Mouse (Mus musculus): ENCODE data around the gene Gm10073. TPM values are rescaled to one million over a fixed set of nuclear protein-coding genes. Genes with fewer than 3 reads are reported as not detected.

Gene Gm10073
- total and polyA plus RNA-seq, 2 experiments, result 12.4 to 64.6 TPM

DNA sequence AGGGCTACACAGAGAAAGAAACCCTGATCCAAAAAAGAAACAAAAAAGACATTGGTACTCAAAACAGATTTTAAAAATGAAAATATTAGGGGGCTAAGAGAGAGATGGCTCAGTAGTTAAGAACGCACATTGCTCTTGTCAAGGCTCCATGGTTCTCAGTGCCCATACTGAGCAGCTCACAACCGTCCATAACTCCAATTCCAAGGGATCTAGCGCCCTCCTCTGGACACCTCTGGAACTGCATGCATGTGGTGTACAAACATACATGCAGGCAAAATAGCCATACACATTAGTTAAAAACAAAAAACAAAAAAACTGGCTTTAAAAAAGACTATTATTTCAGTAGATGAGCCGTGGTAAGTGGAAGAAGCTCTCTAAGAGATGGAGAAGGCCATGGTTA is 42.7 kb downstream of the Gm10073 start:
- H3K79me2 ChIP-seq (ENCODE audit: control insufficient read depth, insufficient read depth, low read length), result no peaks in the 10 kb centered on the region
- H3K36me3 ChIP-seq (ENCODE audit: control insufficient read depth, insufficient read depth, low read length), result no peaks in the 10 kb centered on the region
- WGBS, result 74% methylated on average over 4 of the region's 4 CpGs
- H3K27me3 ChIP-seq (ENCODE audit: control insufficient read depth, insufficient read depth, low read length), result no peaks in the 10 kb centered on the region
- H3K27ac ChIP-seq (replicated peaks; ENCODE audit: insufficient read depth, low read depth, low read length), result no peak overlapping the region
- no peak overlapping the region for H3K9ac ChIP-seq (ENCODE audit: low read depth, low read length)
- TF ChIP-seq POLR2A (IDR thresholded peaks at IDR 0.05; ENCODE audit: extremely low read depth, insufficient read depth, low read length), result no peak
- peak; percentile 52; the same call in 1 of the 2 replicates for TF ChIP-seq CTCF (IDR thresholded peaks at IDR 0.05; ENCODE audit: low read depth, low read length)
- H3K4me1 ChIP-seq (ENCODE audit: control insufficient read depth, insufficient read depth, low read length), result no peaks in the 10 kb centered on the region
- no peak for DNase-seq (ENCODE audit: extremely low read depth, low read depth, low spot score)
- H3K4me3 ChIP-seq (ENCODE audit: insufficient read depth, low read depth, low read length), result no peak overlapping the region

DNA sequence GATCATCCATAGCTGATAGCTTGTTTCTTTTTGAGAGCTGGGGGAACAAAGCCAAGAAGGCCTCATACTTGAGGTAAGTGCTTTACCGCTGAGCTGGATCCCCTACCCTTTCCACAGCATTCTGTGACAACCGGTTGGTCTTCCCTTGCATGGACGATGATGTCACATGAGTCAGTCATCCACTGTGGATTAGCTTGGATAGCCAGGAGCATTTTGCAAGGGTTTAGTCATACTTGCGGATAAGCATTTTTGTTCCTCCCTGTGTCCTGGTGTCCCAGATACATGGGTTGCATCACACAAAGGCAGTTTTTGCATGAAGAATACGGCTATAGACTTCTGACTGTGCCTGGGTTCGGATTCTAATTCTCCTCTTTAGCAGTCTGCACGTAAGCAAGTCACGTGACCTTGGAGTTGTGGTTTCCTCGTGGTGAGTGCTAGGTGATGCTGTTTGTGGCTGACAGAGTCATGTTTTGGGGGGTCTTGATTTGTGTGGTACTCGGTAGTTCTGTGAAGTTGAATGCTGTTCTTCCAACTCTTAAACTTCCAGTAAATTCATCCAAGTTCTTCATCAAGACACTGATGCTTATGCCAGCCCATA is 43.3 kb downstream of the Gm10073 start:
- H3K9ac ChIP-seq (ENCODE audit: low read depth, low read length), result no peak overlapping the region
- DNase-seq (ENCODE audit: extremely low read depth, low read depth, low spot score), result no peak
- no peaks in the 10 kb centered on the region for H3K4me1 ChIP-seq (ENCODE audit: control insufficient read depth, insufficient read depth, low read length)
- H3K79me2 ChIP-seq (ENCODE audit: control insufficient read depth, insufficient read depth, low read length), result no peaks in the 10 kb centered on the region
- no peaks in the 10 kb centered on the region for H3K27me3 ChIP-seq (ENCODE audit: control insufficient read depth, insufficient read depth, low read length)
- no peak overlapping the region for H3K4me3 ChIP-seq (ENCODE audit: insufficient read depth, low read depth, low read length)
- WGBS, result 92% methylated on average over 10 of the region's 10 CpGs
- TF ChIP-seq CTCF (IDR thresholded peaks at IDR 0.05; ENCODE audit: low read depth, low read length) (no peak), POLR2A (IDR thresholded peaks at IDR 0.05; ENCODE audit: extremely low read depth, insufficient read depth, low read length) (no peak)
- no peaks in the 10 kb centered on the region for H3K36me3 ChIP-seq (ENCODE audit: control insufficient read depth, insufficient read depth, low read length)
- no peak overlapping the region for H3K27ac ChIP-seq (replicated peaks; ENCODE audit: insufficient read depth, low read depth, low read length)

- 88% methylated on average over 9 of the region's 9 CpGs for WGBS
- Histone ChIP-seq H3K79me2 (ENCODE audit: control insufficient read depth, insufficient read depth, low read length) (no peaks in the 10 kb centered on the region), H3K36me3 (ENCODE audit: control insufficient read depth, insufficient read depth, low read length) (no peaks in the 10 kb centered on the region), H3K4me1 (ENCODE audit: control insufficient read depth, insufficient read depth, low read length) (no peaks in the 10 kb centered on the region), H3K4me3 (ENCODE audit: insufficient read depth, low read depth, low read length) (no peak overlapping the region), H3K27ac (replicated peaks; ENCODE audit: insufficient read depth, low read depth, low read length) (no peak overlapping the region), H3K9ac (ENCODE audit: low read depth, low read length) (no peak overlapping the region), H3K27me3 (ENCODE audit: control insufficient read depth, insufficient read depth, low read length) (no peaks in the 10 kb centered on the region)
- TF ChIP-seq POLR2A (IDR thresholded peaks at IDR 0.05; ENCODE audit: extremely low read depth, insufficient read depth, low read length) (no peak), CTCF (IDR thresholded peaks at IDR 0.05; ENCODE audit: low read depth, low read length) (no peak)
- no peak for DNase-seq (ENCODE audit: extremely low read depth, low read depth, low spot score)
These were observed 44.5 kb downstream of the Gm10073 start for GRCm38 (mm10) chr8:106528596-106529249.

DNA sequence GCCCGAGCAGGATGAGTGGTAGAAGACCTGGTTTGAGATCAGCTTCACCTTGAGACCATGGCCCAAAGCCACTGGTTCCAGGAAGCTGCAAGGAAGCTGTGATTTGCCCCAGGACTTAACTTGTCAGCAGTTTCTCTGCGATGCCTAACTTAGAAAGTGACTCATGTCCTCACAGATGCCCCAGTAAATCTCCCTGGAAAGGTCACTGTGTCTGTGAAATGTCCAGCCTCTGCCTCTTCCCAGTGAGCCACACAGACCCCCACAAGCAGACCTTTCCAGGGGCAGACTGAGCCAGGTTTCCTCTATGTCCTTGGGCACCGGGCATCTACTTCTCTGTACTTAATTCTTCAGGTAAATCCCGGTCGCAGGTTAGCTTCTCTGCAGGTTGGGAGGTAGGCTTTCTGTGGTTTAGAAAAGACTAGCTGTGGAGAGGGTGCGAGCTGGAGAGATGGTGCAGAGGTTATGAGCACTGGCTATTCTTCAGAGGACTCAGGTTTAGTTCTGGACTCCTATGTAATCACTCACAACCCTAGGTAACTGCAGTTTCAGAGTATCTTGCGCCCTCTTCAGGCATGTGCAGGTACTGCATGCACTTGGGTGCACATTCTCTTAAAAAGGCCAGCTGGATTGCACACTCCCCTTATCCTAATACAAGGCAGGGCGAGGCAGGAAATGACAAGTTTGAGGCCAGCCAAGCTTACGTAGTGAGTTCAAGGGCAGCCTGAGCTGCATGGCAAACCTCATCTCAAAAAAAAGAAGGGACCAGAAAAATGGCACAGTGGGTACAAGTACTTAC is 45.8 kb downstream of the Gm10073 start:
- Histone ChIP-seq H3K4me1 (ENCODE audit: control insufficient read depth, insufficient read depth, low read length) (no peaks in the 10 kb centered on the region), H3K36me3 (ENCODE audit: control insufficient read depth, insufficient read depth, low read length) (no peaks in the 10 kb centered on the region), H3K27ac (replicated peaks; ENCODE audit: insufficient read depth, low read depth, low read length) (no peak overlapping the region), H3K4me3 (ENCODE audit: insufficient read depth, low read depth, low read length) (no peak overlapping the region), H3K27me3 (ENCODE audit: control insufficient read depth, insufficient read depth, low read length) (no peaks in the 10 kb centered on the region), H3K9ac (ENCODE audit: low read depth, low read length) (no peak overlapping the region), H3K79me2 (ENCODE audit: control insufficient read depth, insufficient read depth, low read length) (no peaks in the 10 kb centered on the region)
- TF ChIP-seq CTCF (IDR thresholded peaks at IDR 0.05; ENCODE audit: low read depth, low read length), result peak; percentile 39; the same call in 1 of the 2 replicates
- TF ChIP-seq POLR2A (IDR thresholded peaks at IDR 0.05; ENCODE audit: extremely low read depth, insufficient read depth, low read length), result no peak
- DNase-seq (ENCODE audit: extremely low read depth, low read depth, low spot score), result no peak
- 87% methylated on average over 9 of the region's 9 CpGs for WGBS

DNA sequence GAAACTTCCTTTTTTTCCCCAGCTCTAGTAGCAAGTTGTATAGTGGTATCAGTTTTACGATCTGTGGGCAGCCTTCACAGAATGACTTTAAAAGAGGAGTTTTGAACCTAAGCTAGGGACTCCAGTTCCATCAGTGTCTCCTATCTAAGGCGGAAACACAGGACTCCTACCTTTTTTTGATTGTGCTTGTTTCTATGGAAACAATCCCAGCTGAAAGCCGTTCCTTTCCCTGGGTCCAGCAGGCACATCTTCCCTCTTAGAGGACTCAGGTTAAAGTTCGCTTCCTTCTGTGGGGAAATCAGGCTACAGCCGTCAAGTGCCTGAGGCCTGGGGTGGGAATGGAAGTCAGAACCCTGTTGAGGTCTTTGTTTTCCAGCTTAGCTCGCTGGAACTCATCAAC is 46.5 kb downstream of the Gm10073 start:
- WGBS, result 79% methylated on average over 6 of the region's 6 CpGs

More for the DNA sequence above, 46.5 kb downstream of the Gm10073 start:
- Histone ChIP-seq H3K27me3 (ENCODE audit: control insufficient read depth, insufficient read depth, low read length) (no peaks in the 10 kb centered on the region), H3K27ac (replicated peaks; ENCODE audit: insufficient read depth, low read depth, low read length) (no peak overlapping the region), H3K4me1 (ENCODE audit: control insufficient read depth, insufficient read depth, low read length) (no peaks in the 10 kb centered on the region), H3K36me3 (ENCODE audit: control insufficient read depth, insufficient read depth, low read length) (no peaks in the 10 kb centered on the region), H3K9ac (ENCODE audit: low read depth, low read length) (no peak overlapping the region), H3K4me3 (ENCODE audit: insufficient read depth, low read depth, low read length) (no peak overlapping the region), H3K79me2 (ENCODE audit: control insufficient read depth, insufficient read depth, low read length) (no peaks in the 10 kb centered on the region)
- TF ChIP-seq CTCF (IDR thresholded peaks at IDR 0.05; ENCODE audit: low read depth, low read length), result no peak
- TF ChIP-seq POLR2A (IDR thresholded peaks at IDR 0.05; ENCODE audit: extremely low read depth, insufficient read depth, low read length), result no peak
- no peak for DNase-seq (ENCODE audit: extremely low read depth, low read depth, low spot score)

Other genes with a start within 250 kb of the Gm10073 start
- gene Smpd3, start 235.5 kb downstream of the Gm10073 start, total RNA-seq (2014; rRNA removed), result 1.3 and 1.8 TPM in 2 replicates
- 0.45 and 0.71 TPM in 2 replicates for gene Smpd3, start 235.5 kb downstream of the Gm10073 start, polyA plus RNA-seq (2012; rRNA removed)
- 1.5 and 1.8 TPM in 2 replicates for gene Zfp90, start 158.1 kb downstream of the Gm10073 start, total RNA-seq (2014; rRNA removed)
- 0.29 and 0.49 TPM in 2 replicates for gene Zfp90, start 158.1 kb downstream of the Gm10073 start, polyA plus RNA-seq (2012; rRNA removed)
- not detected in 2 replicates for gene 6030452D12Rik, start 72.9 kb downstream of the Gm10073 start, total RNA-seq (2014; rRNA removed)
- gene 6030452D12Rik, start 72.9 kb downstream of the Gm10073 start, polyA plus RNA-seq (2012; rRNA removed), result not detected in 2 replicates
- 0.09 and 0.13 TPM in 2 replicates for gene Cdh3, start 62.6 kb downstream of the Gm10073 start, total RNA-seq (2014; rRNA removed)
- 0.16 and 0.30 TPM in 2 replicates for gene Cdh3, start 62.6 kb downstream of the Gm10073 start, polyA plus RNA-seq (2012; rRNA removed)
- 17.5 and 29.9 TPM in 2 replicates for gene Cdh1, start 29.9 kb upstream of the Gm10073 start, total RNA-seq (2014; rRNA removed)
- 8.8 and 19.8 TPM in 2 replicates for gene Cdh1, start 29.9 kb upstream of the Gm10073 start, polyA plus RNA-seq (2012; rRNA removed)
- 2.1 and 3.2 TPM in 2 replicates for gene Tango6, start 109.6 kb upstream of the Gm10073 start, total RNA-seq (2014; rRNA removed)
- 3.4 and 4.0 TPM in 2 replicates for gene Tango6, start 109.6 kb upstream of the Gm10073 start, polyA plus RNA-seq (2012; rRNA removed)

Data from liver, adult 2 months (tissue).